Mouse (Mus musculus) MEL (cell line): ENCODE data around the gene Nelfe.

Experiments
- CHD2 ChIP-seq: IDR thresholded peaks from 2 replicates; pipeline ENCODE4 v1.6.1; 2011; ENCODE audit warnings: low read length, improper control_type of control experiment
- CTCF ChIP-seq, 3 experiments: IDR thresholded peaks in 2 of 3; conservative IDR thresholded peaks in 1 of 3; 2 replicates each; pipeline ENCODE4 v1.5.1; 2011 to 2012; ENCODE audit warnings: low read length in 3 of 3, low read depth in 2 of 3, mild to moderate bottlenecking in 2 of 3, improper control_type of control experiment in 1 of 3, inconsistent platforms in 1 of 3, mixed read lengths in 1 of 3, moderate library complexity in 1 of 3; ENCODE audit not compliant: control insufficient read depth in 1 of 3, insufficient read depth in 1 of 3, poor library complexity in 1 of 3, severe bottlenecking in 1 of 3
- RCOR1 ChIP-seq: IDR thresholded peaks from 2 replicates; pipeline ENCODE4 v1.6.1; 2012; ENCODE audit warnings: low read depth, mild to moderate bottlenecking, inconsistent platforms, low read length, improper control_type of control experiment
- TBP ChIP-seq: IDR thresholded peaks from 2 replicates; pipeline ENCODE4 v1.8.0; 2011; ENCODE audit warnings: low read depth, low read length, improper control_type of control experiment
- TCF12 ChIP-seq: IDR thresholded peaks from 2 replicates; pipeline ENCODE4 v1.6.1; 2014; ENCODE audit warnings: low read depth, mild to moderate bottlenecking, inconsistent platforms, low read length, improper control_type of control experiment, moderate library complexity

- TF ChIP-seq CHD2: no peak
- TF ChIP-seq TBP: no peak
- no peak for TF ChIP-seq CTCF (IDR thresholded peaks at IDR 0.05 in 2 of 3, conservative IDR thresholded peaks at IDR 0.05 in 1 of 3; ENCODE audit: control insufficient read depth in 1 of 3, insufficient read depth in 1 of 3, low read depth in 2 of 3, low read length in 3 of 3, poor library complexity in 1 of 3, severe bottlenecking in 1 of 3)
- no peak for TF ChIP-seq TCF12
- no peak for TF ChIP-seq RCOR1
Observed at GRCm38 (mm10) chr17:34881683-34882310, 31.6 kb downstream of the Nelfe start, which contains the start of gene Gm20547.
